Mouse (Mus musculus): Measurements from ENCODE around the gene Zdhhc11.

DNA sequence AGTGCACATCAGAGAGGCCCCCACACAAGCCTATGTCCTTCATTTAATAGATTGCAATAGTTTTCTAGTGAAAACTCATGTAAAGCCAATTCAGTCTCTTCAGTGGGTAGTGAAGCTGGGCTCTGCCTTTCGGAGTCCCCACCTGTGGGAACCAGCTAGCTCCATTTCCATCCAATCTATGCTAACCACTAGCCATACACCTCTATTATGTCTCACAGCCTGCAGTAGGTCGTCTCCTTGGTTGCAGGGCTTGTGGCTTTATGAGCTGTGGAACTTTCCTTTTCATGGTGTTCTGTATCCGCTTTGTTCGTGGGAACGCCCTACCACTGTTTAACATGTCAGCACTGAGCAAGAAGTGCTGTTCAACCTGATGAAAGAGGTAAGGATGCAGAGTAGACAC is at the start of gene Zdhhc11:
- no peak for TF ChIP-seq CTCF (IDR thresholded peaks at IDR 0.05; ENCODE audit: extremely low read depth, insufficient read length, insufficient replicate concordance, low read depth, low read length)
- no peak for TF ChIP-seq POLR2A (IDR thresholded peaks at IDR 0.05; ENCODE audit: low read depth, low read length)

All from small intestine, adult 2 months (tissue).